Mouse (Mus musculus): ENCODE measurements around the gene Vmn1r192. TPM values are rescaled to one million over a fixed set of nuclear protein-coding genes. Genes with fewer than 3 reads are reported as not detected.

Vmn1r192 gene
- total and polyA plus RNA-seq, 3 experiments, result 0.11 TPM; not detected in 2

Other genes with a start within 250 kb of the Vmn1r192 start
- 10.4 and 20.1 TPM in 2 replicates for gene Zfp184, start 246.0 kb downstream of the Vmn1r192 start, total RNA-seq (2014; fragmentation: Nextera tagmentation)
- 2.2 and 3.6 TPM in 2 replicates for gene Zfp184, start 246.0 kb downstream of the Vmn1r192 start, total RNA-seq (2017)
- gene Zfp184, start 246.0 kb downstream of the Vmn1r192 start, polyA plus RNA-seq (2012), result 0.20 and 0.26 TPM in 2 replicates
- not detected in 2 replicates for gene Pom121l2, start 209.9 kb downstream of the Vmn1r192 start, total RNA-seq (2014; fragmentation: Nextera tagmentation)
- not detected in 2 replicates for gene Pom121l2, start 209.9 kb downstream of the Vmn1r192 start, total RNA-seq (2017)
- not detected in 2 replicates for gene Pom121l2, start 209.9 kb downstream of the Vmn1r192 start, polyA plus RNA-seq (2012)
- gene Prss16, start 181.4 kb downstream of the Vmn1r192 start, total RNA-seq (2014; fragmentation: Nextera tagmentation), result not detected in 2 replicates
- gene Prss16, start 181.4 kb downstream of the Vmn1r192 start, total RNA-seq (2017), result 0.22 and 0.23 TPM in 2 replicates
- 0.03 and 0.04 TPM in 2 replicates for gene Prss16, start 181.4 kb downstream of the Vmn1r192 start, polyA plus RNA-seq (2012)
- 177 and 303 TPM in 2 replicates for gene Hist1h2ah, start 155.6 kb downstream of the Vmn1r192 start, total RNA-seq (2014; fragmentation: Nextera tagmentation)
- gene Hist1h2ah, start 155.6 kb downstream of the Vmn1r192 start, total RNA-seq (2017), result 2,043 and 4,016 TPM in 2 replicates
- gene Hist1h2ah, start 155.6 kb downstream of the Vmn1r192 start, polyA plus RNA-seq (2012), result 5,681 and 9,617 TPM in 2 replicates
- 229 and 286 TPM in 2 replicates for gene Hist1h2bk, start 155.3 kb downstream of the Vmn1r192 start, total RNA-seq (2014; fragmentation: Nextera tagmentation)
- 1,693 and 2,296 TPM in 2 replicates for gene Hist1h2bk, start 155.3 kb downstream of the Vmn1r192 start, total RNA-seq (2017)
- gene Hist1h2bk, start 155.3 kb downstream of the Vmn1r192 start, polyA plus RNA-seq (2012), result 11.8 and 30.4 TPM in 2 replicates
- 26.2 and 52.2 TPM in 2 replicates for gene Hist1h4i, start 149.8 kb downstream of the Vmn1r192 start, total RNA-seq (2014; fragmentation: Nextera tagmentation)
- 284 and 309 TPM in 2 replicates for gene Hist1h4i, start 149.8 kb downstream of the Vmn1r192 start, total RNA-seq (2017)
- gene Hist1h4i, start 149.8 kb downstream of the Vmn1r192 start, polyA plus RNA-seq (2012), result 12.6 and 17.3 TPM in 2 replicates
- gene Hist1h2ag, start 148.2 kb downstream of the Vmn1r192 start, total RNA-seq (2014; fragmentation: Nextera tagmentation), result 141 and 253 TPM in 2 replicates
- gene Hist1h2ag, start 148.2 kb downstream of the Vmn1r192 start, total RNA-seq (2017), result 901 and 1,517 TPM in 2 replicates
- gene Hist1h2ag, start 148.2 kb downstream of the Vmn1r192 start, polyA plus RNA-seq (2012), result 27.9 and 53.3 TPM in 2 replicates
- gene Hist1h2bj, start 147.9 kb downstream of the Vmn1r192 start, total RNA-seq (2014; fragmentation: Nextera tagmentation), result 9.0 and 49.5 TPM in 2 replicates
- gene Hist1h2bj, start 147.9 kb downstream of the Vmn1r192 start, total RNA-seq (2017), result 205 and 369 TPM in 2 replicates
- gene Hist1h2bj, start 147.9 kb downstream of the Vmn1r192 start, polyA plus RNA-seq (2012), result 10.5 and 40.6 TPM in 2 replicates
- not detected in 2 replicates for gene Vmn1r188, start 106.7 kb downstream of the Vmn1r192 start, total RNA-seq (2014; fragmentation: Nextera tagmentation)
- under 0.01 TPM in 1 of 2 replicates, not detected in the other for gene Vmn1r188, start 106.7 kb downstream of the Vmn1r192 start, total RNA-seq (2017)
- not detected in 2 replicates for gene Vmn1r188, start 106.7 kb downstream of the Vmn1r192 start, polyA plus RNA-seq (2012)
- not detected in 2 replicates for gene Vmn1r189, start 85.3 kb downstream of the Vmn1r192 start, total RNA-seq (2014; fragmentation: Nextera tagmentation)
- 0.33 TPM in 1 of 2 replicates, not detected in the other for gene Vmn1r189, start 85.3 kb downstream of the Vmn1r192 start, total RNA-seq (2017)
- not detected in 2 replicates for gene Vmn1r189, start 85.3 kb downstream of the Vmn1r192 start, polyA plus RNA-seq (2012)
- not detected in 2 replicates for gene Vmn1r191, start 7.2 kb downstream of the Vmn1r192 start, total RNA-seq (2014; fragmentation: Nextera tagmentation)
- 0.12 and 0.16 TPM in 2 replicates for gene Vmn1r191, start 7.2 kb downstream of the Vmn1r192 start, total RNA-seq (2017)
- not detected in 2 replicates for gene Vmn1r191, start 7.2 kb downstream of the Vmn1r192 start, polyA plus RNA-seq (2012)
- not detected in 2 replicates for gene Vmn1r193, start 32.0 kb upstream of the Vmn1r192 start, total RNA-seq (2014; fragmentation: Nextera tagmentation)
- gene Vmn1r193, start 32.0 kb upstream of the Vmn1r192 start, total RNA-seq (2017), result 0.05 and 0.06 TPM in 2 replicates
- not detected in 2 replicates for gene Vmn1r193, start 32.0 kb upstream of the Vmn1r192 start, polyA plus RNA-seq (2012)
- not detected in 2 replicates for gene Vmn1r194, start 53.1 kb upstream of the Vmn1r192 start, total RNA-seq (2014; fragmentation: Nextera tagmentation)
- gene Vmn1r194, start 53.1 kb upstream of the Vmn1r192 start, total RNA-seq (2017), result not detected in 2 replicates
- not detected in 2 replicates for gene Vmn1r194, start 53.1 kb upstream of the Vmn1r192 start, polyA plus RNA-seq (2012)
- gene Vmn1r195, start 79.4 kb upstream of the Vmn1r192 start, total RNA-seq (2014; fragmentation: Nextera tagmentation), result not detected in 2 replicates
- gene Vmn1r195, start 79.4 kb upstream of the Vmn1r192 start, total RNA-seq (2017), result 0.12 TPM in 1 of 2 replicates, not detected in the other
- not detected in 2 replicates for gene Vmn1r195, start 79.4 kb upstream of the Vmn1r192 start, polyA plus RNA-seq (2012)
- not detected in 2 replicates for gene Vmn1r196, start 98.8 kb upstream of the Vmn1r192 start, total RNA-seq (2014; fragmentation: Nextera tagmentation)
- gene Vmn1r196, start 98.8 kb upstream of the Vmn1r192 start, total RNA-seq (2017), result 0.05 and 0.06 TPM in 2 replicates
- gene Vmn1r196, start 98.8 kb upstream of the Vmn1r192 start, polyA plus RNA-seq (2012), result not detected in 2 replicates
- not detected in 2 replicates for gene Vmn1r197, start 133.4 kb upstream of the Vmn1r192 start, total RNA-seq (2014; fragmentation: Nextera tagmentation)
- gene Vmn1r197, start 133.4 kb upstream of the Vmn1r192 start, total RNA-seq (2017), result 0.22 TPM in 1 of 2 replicates, not detected in the other
- gene Vmn1r197, start 133.4 kb upstream of the Vmn1r192 start, polyA plus RNA-seq (2012), result 0.08 TPM in 1 of 2 replicates, not detected in the other
- not detected in 2 replicates for gene Vmn1r198, start 159.2 kb upstream of the Vmn1r192 start, total RNA-seq (2014; fragmentation: Nextera tagmentation)
- gene Vmn1r198, start 159.2 kb upstream of the Vmn1r192 start, total RNA-seq (2017), result 0.06 and 0.11 TPM in 2 replicates
- not detected in 2 replicates for gene Vmn1r198, start 159.2 kb upstream of the Vmn1r192 start, polyA plus RNA-seq (2012)
- gene Vmn1r199, start 188.7 kb upstream of the Vmn1r192 start, total RNA-seq (2014; fragmentation: Nextera tagmentation), result not detected in 2 replicates
- gene Vmn1r199, start 188.7 kb upstream of the Vmn1r192 start, total RNA-seq (2017), result 0.05 and 0.06 TPM in 2 replicates
- not detected in 2 replicates for gene Vmn1r199, start 188.7 kb upstream of the Vmn1r192 start, polyA plus RNA-seq (2012)
- gene Vmn1r200, start 199.2 kb upstream of the Vmn1r192 start, total RNA-seq (2014; fragmentation: Nextera tagmentation), result not detected in 2 replicates
- gene Vmn1r200, start 199.2 kb upstream of the Vmn1r192 start, total RNA-seq (2017), result 0.22 TPM in 1 of 2 replicates, not detected in the other
- not detected in 2 replicates for gene Vmn1r200, start 199.2 kb upstream of the Vmn1r192 start, polyA plus RNA-seq (2012)

Data from G1E (cell line).